In genomic region chr2:103073219-103073982, GRCm38 (mm10) we compare ENCODE assay signal across 8 mouse cellular contexts. TPM values are rescaled to one million over a fixed set of nuclear protein-coding genes. Genes with fewer than 3 reads are reported as not detected.
A peak's percentile ranks its signal among the peaks of the same experiment; 100 is the strongest.
DNase-seq lines count a peak whose midpoint lies in the region; ATAC-seq and TF ChIP-seq lines count a peak whose summit lies in the region.

Gene Pdhx, minus strand, starts transcription at chr2:103073513.
Gene Apip, plus strand, starts transcription at chr2:103073675.

- H3K9me3 ChIP-seq in ES-Bruce4 (replicated peaks; ENCODE audit: control insufficient read depth, insufficient read depth, low read length, poor library complexity, severe bottlenecking): peaks cover 3% of the 10 kb centered on the region
- no peaks in the 10 kb centered on the region for H3K9me3 ChIP-seq in forebrain, embryonic 13.5 days (replicated peaks)
- H3K9me3 ChIP-seq in liver, postnatal 0 days (ENCODE audit: low read length): no peaks in the 10 kb centered on the region
- H3K9me3 ChIP-seq in neural tube, embryonic 14.5 days (ENCODE audit: control insufficient read depth, low read length): no peaks in the 10 kb centered on the region

- under 1% methylated on average over 55 of the region's 55 CpGs for WGBS in forebrain, embryonic 13.5 days
- WGBS in large intestine, adult 2 months: under 1% methylated on average over 55 of the region's 55 CpGs
- WGBS in liver, postnatal 0 days (ENCODE audit: insufficient replicate concordance): under 1% methylated on average over 55 of the region's 55 CpGs
- WGBS in neural tube, embryonic 14.5 days: under 1% methylated on average over 55 of the region's 55 CpGs

- peak within 1 kb of the TSS; percentile 96 for H3K4me3 ChIP-seq in ES-Bruce4 (ENCODE audit: low read depth, low read length)
- H3K4me3 ChIP-seq in forebrain, embryonic 13.5 days: peak within 1 kb of the TSS; percentile 61
- H3K4me3 ChIP-seq in liver, postnatal 0 days (ENCODE audit: low read depth, low read length): peak within 1 kb of the TSS; percentile 97
- H3K4me3 ChIP-seq in neural tube, embryonic 14.5 days (ENCODE audit: low read depth, low read length): peak within 1 kb of the TSS; percentile 76

- H3K36me3 ChIP-seq in ES-Bruce4 (ENCODE audit: control insufficient read depth, insufficient read depth, low read length, poor library complexity, severe bottlenecking): no peaks in the 10 kb centered on the region
- no peaks in the 10 kb centered on the region for H3K36me3 ChIP-seq in forebrain, embryonic 13.5 days (ENCODE audit: poor library complexity, severe bottlenecking)
- H3K36me3 ChIP-seq in liver, postnatal 0 days (replicated peaks; ENCODE audit: insufficient read depth, low read length): peaks cover 2% of the 10 kb centered on the region; the same call in 1 of the 2 replicates
- H3K36me3 ChIP-seq in neural tube, embryonic 14.5 days (ENCODE audit: control insufficient read depth, insufficient read depth, low read length): no peaks in the 10 kb centered on the region

- H3K9ac ChIP-seq in ES-Bruce4 (ENCODE audit: low read depth, poor library complexity, severe bottlenecking): peak within 1 kb of the TSS; percentile 68
- H3K9ac ChIP-seq in forebrain, embryonic 13.5 days: peak within 1 kb of the TSS; percentile 79
- H3K9ac ChIP-seq in liver, postnatal 0 days (replicated peaks): peak within 1 kb of the TSS; percentile 95
- H3K9ac ChIP-seq in neural tube, embryonic 14.5 days (replicated peaks; ENCODE audit: low read depth, low read length): peak within 1 kb of the TSS; percentile 79

- peak; percentile 96 for ATAC-seq in cerebellum, adult (ENCODE audit: insufficient number of reproducible peaks, low FRiP score, low TSS enrichment)
- peak; percentile 100 for ATAC-seq in forebrain, embryonic 13.5 days
- ATAC-seq in liver, postnatal 0 days: peak; percentile 98
- ATAC-seq in neural tube, embryonic 14.5 days (ENCODE audit: low read depth): peak; percentile 100

- DNase-seq in heart, postnatal 10 days: peak; percentile 100
- peak; percentile 99 for DNase-seq in large intestine, adult 2 months (ENCODE audit: low read depth, low spot score)
- peak; percentile 100 for DNase-seq in liver, postnatal 0 days
- DNase-seq in testis, postnatal 10 days (ENCODE audit: low spot score): peak; percentile 100

- H3K4me1 ChIP-seq in ES-Bruce4 (ENCODE audit: control insufficient read depth, insufficient read depth, low read length): no peaks in the 10 kb centered on the region
- peaks cover 26% of the 10 kb centered on the region for H3K4me1 ChIP-seq in forebrain, embryonic 13.5 days
- H3K4me1 ChIP-seq in liver, postnatal 0 days (ENCODE audit: insufficient read depth): peaks cover 6% of the 10 kb centered on the region
- H3K4me1 ChIP-seq in neural tube, embryonic 14.5 days (ENCODE audit: control insufficient read depth, insufficient read depth, low read length): peaks cover 11% of the 10 kb centered on the region

- no peaks in the 10 kb centered on the region for H3K27me3 ChIP-seq in ES-Bruce4 (ENCODE audit: control insufficient read depth, insufficient read depth, low read length, poor library complexity, severe bottlenecking)
- no peaks in the 10 kb centered on the region for H3K27me3 ChIP-seq in forebrain, embryonic 13.5 days
- no peaks in the 10 kb centered on the region for H3K27me3 ChIP-seq in liver, postnatal 0 days (ENCODE audit: insufficient read depth, low read length)
- no peaks in the 10 kb centered on the region for H3K27me3 ChIP-seq in neural tube, embryonic 14.5 days (ENCODE audit: control insufficient read depth, insufficient read depth, low read length)

- H3K27ac ChIP-seq in ES-Bruce4 (ENCODE audit: insufficient read depth, low read length): no peak within 1 kb of the TSS
- H3K27ac ChIP-seq in forebrain, embryonic 13.5 days: peak within 1 kb of the TSS; percentile 78
- peak within 1 kb of the TSS; percentile 98 for H3K27ac ChIP-seq in liver, postnatal 0 days (ENCODE audit: low read depth)
- peak within 1 kb of the TSS; percentile 81 for H3K27ac ChIP-seq in neural tube, embryonic 14.5 days (ENCODE audit: low read depth, low read length)

- TF ChIP-seq POLR2A in ES-Bruce4 (IDR thresholded peaks at IDR 0.05; ENCODE audit: insufficient read depth, low read length): peak; percentile 54

- no peak for TF ChIP-seq EP300 in ES-Bruce4 (IDR thresholded peaks at IDR 0.05; ENCODE audit: insufficient read depth, low read depth, low read length)
- peak; percentile 45 for TF ChIP-seq EP300 in liver, postnatal 0 days (IDR thresholded peaks at IDR 0.05; ENCODE audit: low read depth)

- no peak for TF ChIP-seq CTCF in ES-Bruce4 (IDR thresholded peaks at IDR 0.05; ENCODE audit: low read depth, low read length)
- TF ChIP-seq CTCF in liver, postnatal 0 days (IDR thresholded peaks at IDR 0.05; ENCODE audit: low read depth): no peak

- intact Hi-C loops in heart, postnatal 10 days (cut with DNase I): no loop called here

- H3K4me2 ChIP-seq in forebrain, embryonic 13.5 days: peak within 1 kb of the TSS; percentile 67
- peak within 1 kb of the TSS; percentile 84 for H3K4me2 ChIP-seq in liver, postnatal 0 days (ENCODE audit: low read depth, low read length)
- H3K4me2 ChIP-seq in neural tube, embryonic 14.5 days (ENCODE audit: low read depth, low read length): peak within 1 kb of the TSS; percentile 62

RNA-seq across cellular contexts. Expression of gene Pdhx, which starts in this region (rescaled TPM):
- polyA plus RNA-seq in ES-Bruce4 (2011; ENCODE audit: insufficient read depth, insufficient read length, low read depth, missing spikeins): 16.7 and 19.5 TPM in 2 replicates
- 59.3 TPM in 2 replicates for polyA plus RNA-seq in forebrain, embryonic 13.5 days (2015; fragmentation: Nextera tagmentation; extraction: Ambion mirVana)
- total RNA-seq in heart, postnatal 10 days (2021): 100 to 1,000 TPM; 133 to 140 TPM
- 14.6 and 18.3 TPM in 2 replicates for polyA plus RNA-seq in large intestine, adult 2 months (2012; rRNA removed)
- polyA plus RNA-seq in liver, postnatal 0 days (2015; fragmentation: Nextera tagmentation; extraction: Ambion mirVana): 17.4 and 18.1 TPM in 2 replicates
- 72.1 and 76.7 TPM in 2 replicates for polyA plus RNA-seq in neural tube, embryonic 14.5 days (2014; fragmentation: Nextera tagmentation; extraction: Ambion mirVana)

RNA-seq across cellular contexts. Expression of gene Apip, which starts in this region (rescaled TPM):
- 18.6 TPM in 2 replicates for polyA plus RNA-seq in ES-Bruce4 (2011; ENCODE audit: insufficient read depth, insufficient read length, low read depth, missing spikeins)
- 53.6 and 54.1 TPM in 2 replicates for polyA plus RNA-seq in forebrain, embryonic 13.5 days (2015; fragmentation: Nextera tagmentation; extraction: Ambion mirVana)
- total RNA-seq in heart, postnatal 10 days (2021): 10 to 100 TPM; 51.5 to 64.0 TPM
- polyA plus RNA-seq in large intestine, adult 2 months (2012; rRNA removed): 6.1 and 7.2 TPM in 2 replicates
- 28.0 and 28.2 TPM in 2 replicates for polyA plus RNA-seq in liver, postnatal 0 days (2015; fragmentation: Nextera tagmentation; extraction: Ambion mirVana)
- 52.1 and 56.3 TPM in 2 replicates for polyA plus RNA-seq in neural tube, embryonic 14.5 days (2014; fragmentation: Nextera tagmentation; extraction: Ambion mirVana)
